Mouse (Mus musculus): ENCODE data around the gene Timm22.

DNA sequence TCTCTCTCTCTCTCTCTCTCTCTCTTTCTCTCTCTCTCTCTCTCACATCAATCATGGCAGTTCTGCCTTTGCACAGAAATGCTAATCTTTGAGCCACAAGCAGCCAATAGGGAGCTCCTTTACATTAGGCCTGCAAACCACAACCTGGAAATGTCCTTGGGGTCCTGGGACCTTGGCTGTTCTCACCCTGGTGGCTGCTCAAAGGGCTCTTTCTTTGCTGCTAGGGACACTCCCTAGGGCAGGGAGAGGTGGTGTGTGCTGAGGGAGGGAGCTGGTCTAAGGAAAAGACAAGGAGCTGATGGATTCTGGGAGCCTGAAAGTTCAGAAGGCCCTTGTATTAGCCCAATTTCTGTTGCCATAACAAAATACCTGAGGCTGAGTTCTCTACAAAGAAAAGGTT lies 36.3 kb upstream of the Timm22 start:
- TF ChIP-seq CTCF (IDR thresholded peaks at IDR 0.05; ENCODE audit: extremely low read depth, insufficient read depth, insufficient read length, insufficient replicate concordance) (no peak), POLR2A (IDR thresholded peaks at IDR 0.05; ENCODE audit: low read depth, low read length) (no peak)
